Comparison of ENCODE assay signal across 18 mouse cellular contexts in the genomic region with DNA sequence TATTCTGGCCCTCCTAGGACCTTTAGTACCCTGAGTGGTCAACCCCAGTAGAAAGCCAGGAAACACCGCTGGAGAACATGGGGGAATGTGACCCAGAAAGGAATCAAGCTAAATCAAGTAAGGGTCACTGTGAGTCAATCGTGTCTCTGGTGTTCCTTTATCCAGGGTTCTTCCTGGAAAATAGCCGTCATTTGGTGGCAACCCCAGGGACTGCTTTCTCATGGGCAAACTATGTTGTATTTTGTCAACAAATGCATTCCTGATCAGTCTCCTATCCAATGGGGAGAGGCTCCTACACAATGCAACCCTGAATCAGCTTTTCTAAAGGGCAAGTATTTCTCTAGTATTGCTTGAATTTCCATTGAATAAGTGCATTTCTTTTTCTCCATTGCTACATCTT.
A peak's percentile ranks its signal among the peaks of the same experiment; 100 is the strongest.
DNase-seq lines count a peak whose midpoint lies in the region; ATAC-seq and TF ChIP-seq lines count a peak whose summit lies in the region.
"Had no signal": no experiment of that assay in that cellular context is flagged by ENCODE, and none has a peak within 500 bp of the region (broad histone marks: within the 10 kb centered on the region; RNA-seq: fewer than 3 reads in every experiment).

No protein-coding gene starts in this region.

- TF ChIP-seq CTCF in left cerebral cortex, adult 2 months (IDR thresholded peaks at IDR 0.05), result no peak

- H3K4me2 ChIP-seq in hindbrain, embryonic 16.5 days (ENCODE audit: low read length), result no peak overlapping the region
- H3K4me2 ChIP-seq: embryonic facial prominence, embryonic 13.5 days; embryonic facial prominence, embryonic 15.5 days; forebrain, embryonic 12.5 days had no signal

- peak overlapping the region; percentile 84; the same call in 1 of the 2 replicates for H3K27ac ChIP-seq in macrophage
- H3K27ac ChIP-seq in left cerebral cortex, adult 2 months, result no peak overlapping the region
- no peak overlapping the region for H3K27ac ChIP-seq in hindbrain, embryonic 16.5 days (ENCODE audit: low read depth, low read length)
- H3K27ac ChIP-seq: embryonic facial prominence, embryonic 13.5 days; embryonic facial prominence, embryonic 15.5 days; forebrain, embryonic 10.5 days; forebrain, embryonic 12.5 days had no signal

- H3K79me2 ChIP-seq in macrophage (ENCODE audit: inconsistent target), result no peaks in the 10 kb centered on the region

- H3K9me3 ChIP-seq in hindbrain, embryonic 16.5 days (ENCODE audit: control insufficient read depth, low read length), result no peaks in the 10 kb centered on the region; the same call in 1 of the 2 replicates
- H3K9me3 ChIP-seq: embryonic facial prominence, embryonic 13.5 days; embryonic facial prominence, embryonic 15.5 days; forebrain, embryonic 10.5 days; forebrain, embryonic 12.5 days had no signal

- DNase-seq in 3T3-L1 (ENCODE audit: low read depth, low spot score) (peak; percentile 44), NIH3T3 (ENCODE audit: low read depth) (peak; percentile 54)
- DNase-seq in embryo, embryonic 10.5 days (ENCODE audit: low spot score), result no peak
- no peak for DNase-seq in left cerebral cortex, adult 2 months (ENCODE audit: extremely low spot score in 1 of 2, low spot score in 2 of 2)
- DNase-seq: adrenal gland, adult 8-10 months; adrenal gland, postnatal 36 days; cerebellum, adult 11-12 months; cerebellum, adult 9-10 months; embryo, embryonic 11 days had no signal

- no peaks in the 10 kb centered on the region for H3K4me1 ChIP-seq in hindbrain, embryonic 16.5 days (ENCODE audit: control insufficient read depth, insufficient read depth, low read depth, low read length)
- H3K4me1 ChIP-seq: embryonic facial prominence, embryonic 13.5 days; embryonic facial prominence, embryonic 15.5 days; forebrain, embryonic 10.5 days; forebrain, embryonic 12.5 days had no signal

- no peaks in the 10 kb centered on the region for H3K36me3 ChIP-seq in macrophage (ENCODE audit: inconsistent target)
- H3K36me3 ChIP-seq in hindbrain, embryonic 16.5 days (ENCODE audit: control insufficient read depth, insufficient read depth, low read length), result no peaks in the 10 kb centered on the region
- H3K36me3 ChIP-seq: embryonic facial prominence, embryonic 13.5 days; embryonic facial prominence, embryonic 15.5 days; forebrain, embryonic 10.5 days; forebrain, embryonic 12.5 days had no signal

- intact Hi-C loops in left cerebral cortex, adult 2 months (cut with DNase I), result no loop called here

- 97% methylated on average over 3 of the region's 3 CpGs for WGBS in macrophage (ENCODE audit: missing documents)
- 85% methylated on average over 3 of the region's 3 CpGs for WGBS in hindbrain, embryonic 16.5 days

- H3K27me3 ChIP-seq in hindbrain, embryonic 16.5 days (replicated peaks; ENCODE audit: control insufficient read depth, insufficient read depth, low read length), result no peaks in the 10 kb centered on the region
- H3K27me3 ChIP-seq: embryonic facial prominence, embryonic 13.5 days; embryonic facial prominence, embryonic 15.5 days; forebrain, embryonic 12.5 days had no signal

- no peak overlapping the region for H3K4me3 ChIP-seq in macrophage (ENCODE audit: inconsistent target)
- no peak overlapping the region for H3K4me3 ChIP-seq in left cerebral cortex, adult 2 months
- H3K4me3 ChIP-seq in hindbrain, embryonic 16.5 days (ENCODE audit: low read length), result no peak overlapping the region
- H3K4me3 ChIP-seq: embryonic facial prominence, embryonic 13.5 days; embryonic facial prominence, embryonic 15.5 days; erythroblast, embryonic 14.5 days; forebrain, embryonic 10.5 days; forebrain, embryonic 12.5 days had no signal

- H3K9ac ChIP-seq in hindbrain, embryonic 16.5 days (ENCODE audit: low read depth, low read length), result no peak overlapping the region
- H3K9ac ChIP-seq: embryonic facial prominence, embryonic 13.5 days; embryonic facial prominence, embryonic 15.5 days; forebrain, embryonic 12.5 days had no signal

- ATAC-seq in hindbrain, embryonic 16.5 days, result no peak
- ATAC-seq: forebrain, embryonic 14.5 days; forebrain, embryonic 16.5 days had no signal

Comparison
In these comparisons a context has a peak if more than half of its experiments do, and no peak if none do; other contexts are left out.
1. DNase-seq: peak in 3T3-L1 (single experiment) and NIH3T3 (single experiment); none in embryo, embryonic 10.5 days (single experiment) and left cerebral cortex, adult 2 months (0 of 2).